Mouse (Mus musculus) liver, embryonic 16.5 days (tissue): ENCODE results near the gene Tns2. TPM values are rescaled to one million over a fixed set of nuclear protein-coding genes. Genes with fewer than 3 reads are reported as not detected.

Experiments
- polyA plus RNA-seq: library from polyadenylated mRNA; unstranded; fragments of >200 nt; fragmentation: Nextera tagmentation; extraction: Ambion mirVana; gene quantifications from 2 replicates; pipeline ENCODE4 v1.2.1, GENCODE M21; 2015

Gene Tns2
- polyA plus RNA-seq, 1 experiment from 2014 or later, result 6.8 TPM

Other genes starting within 250 kb of the Tns2 start
- gene Krt1, start 249.6 kb upstream of the Tns2 start, polyA plus RNA-seq, result not detected in 2 replicates
- not detected in 2 replicates for gene Krt77, start 230.7 kb upstream of the Tns2 start, polyA plus RNA-seq
- gene Krt76, start 207.5 kb upstream of the Tns2 start, polyA plus RNA-seq, result not detected in 2 replicates
- 0.07 and 0.08 TPM in 2 replicates for gene Krt4, start 175.7 kb upstream of the Tns2 start, polyA plus RNA-seq
- not detected in 2 replicates for gene Krt79, start 160.1 kb upstream of the Tns2 start, polyA plus RNA-seq
- not detected in 2 replicates for gene Krt78, start 146.1 kb upstream of the Tns2 start, polyA plus RNA-seq
- 120 and 130 TPM in 2 replicates for gene Krt8, start 95.9 kb upstream of the Tns2 start, polyA plus RNA-seq
- 118 and 119 TPM in 2 replicates for gene Krt18, start 72.2 kb upstream of the Tns2 start, polyA plus RNA-seq
- 42.7 and 43.6 TPM in 2 replicates for gene Eif4b, start 26.6 kb upstream of the Tns2 start, polyA plus RNA-seq
- gene Spryd3, start 35.8 kb downstream of the Tns2 start, polyA plus RNA-seq, result 13.0 and 14.3 TPM in 2 replicates
- 1.5 and 2.4 TPM in 2 replicates for gene Igfbp6, start 43.9 kb downstream of the Tns2 start, polyA plus RNA-seq
- gene Soat2, start 50.1 kb downstream of the Tns2 start, polyA plus RNA-seq, result 33.6 and 34.4 TPM in 2 replicates
- gene Zfp740, start 102.8 kb downstream of the Tns2 start, polyA plus RNA-seq, result 16.3 and 17.1 TPM in 2 replicates
- gene Csad, start 104.3 kb downstream of the Tns2 start, polyA plus RNA-seq, result 53.0 and 60.2 TPM in 2 replicates
- gene Itgb7, start 131.5 kb downstream of the Tns2 start, polyA plus RNA-seq, result 5.5 and 5.6 TPM in 2 replicates
- 2.4 and 2.5 TPM in 2 replicates for gene Rarg, start 157.1 kb downstream of the Tns2 start, polyA plus RNA-seq
- not detected in 2 replicates for gene Gm9918, start 170.2 kb downstream of the Tns2 start, polyA plus RNA-seq
- gene Mfsd5, start 179.0 kb downstream of the Tns2 start, polyA plus RNA-seq, result 20.0 and 21.3 TPM in 2 replicates
- gene Espl1, start 195.9 kb downstream of the Tns2 start, polyA plus RNA-seq, result 21.2 and 24.8 TPM in 2 replicates
- 107 and 108 TPM in 2 replicates for gene Pfdn5, start 225.7 kb downstream of the Tns2 start, polyA plus RNA-seq
- gene Myg1, start 231.3 kb downstream of the Tns2 start, polyA plus RNA-seq, result 34.0 and 39.3 TPM in 2 replicates